Mouse (Mus musculus) heart, embryonic 12.5 days (tissue): ENCODE measurements around the gene Sec23b. TPM values are rescaled to one million over a fixed set of nuclear protein-coding genes. Genes with fewer than 3 reads are reported as not detected.

Experiments used
- ATAC-seq: fragments of 200-750 bp; cut with Nextera tagmentation; 2 replicates; pipeline ENCODE4 v1.8.0; 2017; ENCODE audit warnings: moderate TSS enrichment, moderate library complexity; ENCODE audit not compliant: insufficient number of reproducible peaks, low FRiP score
- H3K27ac ChIP-seq: fragments of 300-500 bp; sonication (generic); 2 replicates; pipeline ENCODE4 v1.5.1; 2016; ENCODE audit warnings: mild to moderate bottlenecking, moderate library complexity; ENCODE audit not compliant: poor library complexity, severe bottlenecking
- H3K27me3 ChIP-seq: fragments of 300-500 bp; sonication (generic); replicated peaks from 2 replicates; pipeline ENCODE4 v1.6.1; 2016; ENCODE audit warnings: mild to moderate bottlenecking, moderate library complexity
- H3K36me3 ChIP-seq: fragments of 300-500 bp; sonication (generic); 2 replicates; pipeline ENCODE4 v1.6.1; 2016; ENCODE audit warnings: mild to moderate bottlenecking, moderate library complexity
- H3K4me1 ChIP-seq: fragments of 300-500 bp; sonication (generic); replicated peaks from 2 replicates; pipeline ENCODE4 v1.6.1; 2016; ENCODE audit warnings: mild to moderate bottlenecking
- H3K4me2 ChIP-seq: fragments of 300-500 bp; sonication (generic); 2 replicates; pipeline ENCODE4 v1.6.1; 2016; ENCODE audit warnings: mild to moderate bottlenecking, moderate library complexity
- H3K4me3 ChIP-seq: fragments of 300-500 bp; sonication (generic); 2 replicates; pipeline ENCODE4 v1.5.1; 2016; ENCODE audit warnings: mild to moderate bottlenecking
- H3K9ac ChIP-seq: fragments of 300-500 bp; sonication (generic); 2 replicates; pipeline ENCODE4 v1.6.1; 2016; ENCODE audit warnings: mild to moderate bottlenecking, moderate library complexity
- H3K9me3 ChIP-seq: fragments of 300-500 bp; sonication (generic); replicated peaks from 2 replicates; pipeline ENCODE4 v1.6.1; 2016; ENCODE audit warnings: mild to moderate bottlenecking, moderate library complexity
- WGBS: fragments of 180-500 bp; shearing (Covaris S2); methylation state at CpG from one replicate; pipeline ENCODE4 v1.1.7; 2016; 5-methylcytosine and 5-hydroxymethylcytosine counted together
- polyA plus RNA-seq: library from polyadenylated mRNA; unstranded; fragments of >200 nt; fragmentation: Nextera tagmentation; extraction: Ambion mirVana; gene quantifications from 2 replicates; pipeline ENCODE4 v1.2.1, GENCODE M21; 2016

The Sec23b gene
- 49.8 and 50.6 TPM in 2 replicates for polyA plus RNA-seq

DNA sequence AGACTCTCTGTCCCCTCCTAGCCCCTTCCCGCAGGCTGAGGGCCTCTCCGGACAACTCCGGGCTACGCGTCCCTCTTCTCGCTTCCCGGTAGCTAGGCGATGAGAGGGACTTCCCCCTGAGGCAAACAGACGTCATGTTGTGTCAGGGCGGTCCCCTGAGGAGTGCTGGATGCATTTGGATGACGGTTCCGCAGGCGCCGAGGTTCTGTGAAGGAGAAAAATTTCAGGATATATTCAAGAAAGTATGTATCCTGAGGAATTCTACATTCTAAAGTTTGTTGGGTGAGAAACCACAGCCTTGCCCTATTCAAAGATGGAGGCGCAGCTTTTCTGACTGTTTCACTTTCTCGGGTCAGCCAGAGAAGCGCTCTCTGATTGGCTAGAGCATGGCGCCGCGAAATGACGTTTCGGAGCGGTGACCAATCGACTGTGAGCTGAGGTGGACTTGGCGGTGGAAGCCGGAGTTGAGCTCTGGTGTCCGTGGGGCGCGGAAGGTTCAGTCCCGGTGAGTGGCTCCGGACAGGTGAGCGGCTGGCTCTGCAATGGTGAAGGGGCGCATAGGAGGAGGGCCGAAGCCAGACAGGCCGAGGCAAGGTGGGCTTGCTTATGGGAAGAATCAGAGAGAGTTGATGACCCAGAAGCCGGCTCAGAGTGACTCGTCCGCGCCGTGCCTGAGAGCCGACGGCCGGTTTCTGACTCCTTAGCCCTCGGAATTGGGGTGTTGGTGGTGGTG is at the start of gene Sec23b:
Gene Sec23b, plus strand, starts transcription at position 410 of the 733 bp plus-strand sequence.
- peak; percentile 99 for ATAC-seq
- under 1% methylated on average over 44 of the region's 44 CpGs for WGBS

GRCm38 (mm10) chr2:144514619-144515018 is 41.4 kb upstream of the Sec23b start:
- Histone ChIP-seq H3K27ac (no peak overlapping the region), H3K9ac (no peak overlapping the region), H3K4me1 (no peaks in the 10 kb centered on the region), H3K27me3 (0 out of 2 replicates have a peak, but pooled peaks cover 4% of the 10 kb centered on the region), H3K36me3 (no peaks in the 10 kb centered on the region), H3K9me3 (no peaks in the 10 kb centered on the region), H3K4me3 (no peak overlapping the region), H3K4me2 (no peak overlapping the region)
- ATAC-seq, result no peak
- 73% methylated on average over 3 of the region's 3 CpGs for WGBS

More for the DNA sequence above, at the start of gene Sec23b:
- H3K36me3 ChIP-seq, result peaks cover 13% of the 10 kb centered on the region
- no peaks in the 10 kb centered on the region for H3K27me3 ChIP-seq
- H3K4me3 ChIP-seq, result peak within 1 kb of the TSS; percentile 90
- H3K27ac ChIP-seq, result peak within 1 kb of the TSS; percentile 93
- H3K4me2 ChIP-seq, result peak within 1 kb of the TSS; percentile 70
- H3K4me1 ChIP-seq, result peaks cover 4% of the 10 kb centered on the region
- H3K9ac ChIP-seq, result peak within 1 kb of the TSS; percentile 87
- no peaks in the 10 kb centered on the region for H3K9me3 ChIP-seq

DNA sequence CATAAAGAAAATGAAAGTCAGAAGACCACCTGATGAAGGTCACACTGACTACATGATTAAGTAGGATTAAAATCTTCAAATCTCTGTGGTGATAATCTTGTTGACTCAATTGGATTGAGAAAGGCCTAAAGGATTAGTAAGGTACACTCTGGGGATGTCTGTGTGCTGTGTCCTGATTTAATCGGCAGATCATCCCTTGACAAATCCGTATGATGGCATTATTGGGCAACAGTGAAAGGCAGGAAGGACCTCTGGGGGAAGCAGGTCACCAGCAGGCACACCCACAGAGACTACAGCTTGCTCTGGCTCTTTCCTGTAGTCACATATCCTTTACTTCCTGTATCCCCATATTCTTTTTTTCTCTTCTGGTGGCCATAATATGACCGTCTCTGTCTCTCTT is 36.3 kb upstream of the Sec23b start:
- no peak for ATAC-seq
- Histone ChIP-seq H3K27me3 (no peaks in the 10 kb centered on the region; the same call in 1 of the 2 replicates), H3K9me3 (no peaks in the 10 kb centered on the region), H3K4me1 (no peaks in the 10 kb centered on the region), H3K27ac (no peak overlapping the region), H3K9ac (no peak overlapping the region), H3K4me2 (no peak overlapping the region), H3K36me3 (no peaks in the 10 kb centered on the region), H3K4me3 (no peak overlapping the region)
- 69% methylated on average over 3 of the region's 3 CpGs for WGBS

DNA sequence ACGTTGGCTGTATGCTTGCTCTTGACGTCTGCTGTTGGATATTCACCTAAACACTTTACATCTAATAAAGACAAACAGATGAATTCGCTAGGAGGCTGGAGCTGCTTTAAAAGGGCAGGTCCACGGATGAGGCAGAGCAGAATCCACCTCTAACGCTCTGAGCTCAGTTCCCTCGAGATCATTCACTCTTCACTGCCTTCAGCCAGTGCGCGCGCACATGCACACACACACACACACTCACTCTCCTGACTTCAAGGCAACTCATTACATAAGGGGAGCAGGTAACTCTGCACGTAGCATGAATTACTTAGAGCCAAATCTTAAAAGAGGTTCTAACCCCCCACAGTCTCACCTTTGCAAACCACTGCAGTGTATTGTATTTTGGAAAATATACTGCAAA is 30.2 kb upstream of the Sec23b start:
- 56% methylated on average over 10 of the region's 10 CpGs for WGBS
- no peak overlapping the region for H3K9ac ChIP-seq

DNA sequence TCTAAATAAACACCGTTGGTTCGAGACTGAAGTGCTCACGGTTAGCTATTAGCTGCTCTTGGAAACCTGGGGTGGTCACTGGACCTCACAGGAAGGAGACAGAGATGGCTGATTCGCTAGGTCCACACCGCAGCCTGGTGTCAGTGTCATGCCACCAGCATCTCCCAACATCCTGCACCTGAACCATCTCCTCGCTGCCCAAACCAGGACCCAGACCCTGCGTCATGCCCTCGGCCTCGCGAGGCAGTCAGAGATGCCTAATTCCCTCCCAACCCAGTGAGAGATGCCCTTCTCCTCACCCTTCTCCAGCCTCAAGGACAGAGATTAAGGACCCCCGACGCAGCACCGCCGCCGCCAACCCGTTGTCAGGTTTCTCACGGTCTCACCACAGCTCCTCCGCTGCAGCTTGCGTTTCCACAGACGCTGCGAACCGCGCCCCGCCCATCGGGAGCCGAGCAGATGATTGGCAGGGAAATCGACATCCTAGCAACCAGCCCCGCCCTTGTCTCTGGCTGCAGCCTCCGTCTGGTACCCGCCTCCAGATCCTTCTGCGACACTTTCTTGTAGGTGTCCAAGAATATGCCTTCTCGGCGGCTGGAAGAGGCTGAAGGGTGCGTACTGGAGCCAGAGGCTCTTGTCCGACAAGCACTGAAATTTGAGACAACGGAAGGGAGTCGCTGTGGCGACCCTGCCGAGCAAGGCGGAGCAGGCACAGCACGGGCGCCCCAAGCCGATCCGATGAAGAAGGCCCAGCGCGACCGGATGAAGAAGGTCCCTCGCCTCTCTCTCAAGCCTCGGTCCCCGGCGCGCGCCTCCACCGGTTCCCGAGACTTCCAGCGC is 28.8 kb upstream of the Sec23b start, which contains the start of the genes Dzank1 and Polr3f:
Gene Dzank1, minus strand, starts transcription at position 434 of the 840 bp plus-strand sequence.
Gene Polr3f, plus strand, starts transcription at position 738 of the 840 bp plus-strand sequence.
- Histone ChIP-seq H3K9me3 (no peaks in the 10 kb centered on the region), H3K4me1 (peaks cover 11% of the 10 kb centered on the region), H3K27me3 (peaks cover 14% of the 10 kb centered on the region), H3K4me2 (peak within 1 kb of the TSS; percentile 92), H3K9ac (peak within 1 kb of the TSS; percentile 87), H3K27ac (peak within 1 kb of the TSS; percentile 91), H3K4me3 (peak within 1 kb of the TSS; percentile 89), H3K36me3 (peaks cover 13% of the 10 kb centered on the region)
- ATAC-seq, result peak; percentile 99
- 1% methylated on average over 56 of the region's 56 CpGs for WGBS

More for the DNA sequence above, 30.2 kb upstream of the Sec23b start:
- Histone ChIP-seq H3K4me3 (no peak overlapping the region), H3K9me3 (no peaks in the 10 kb centered on the region), H3K27me3 (peaks cover 14% of the 10 kb centered on the region), H3K4me1 (peaks cover 11% of the 10 kb centered on the region), H3K4me2 (no peak overlapping the region), H3K27ac (no peak overlapping the region), H3K36me3 (peaks cover 7% of the 10 kb centered on the region)
- no peak for ATAC-seq

DNA sequence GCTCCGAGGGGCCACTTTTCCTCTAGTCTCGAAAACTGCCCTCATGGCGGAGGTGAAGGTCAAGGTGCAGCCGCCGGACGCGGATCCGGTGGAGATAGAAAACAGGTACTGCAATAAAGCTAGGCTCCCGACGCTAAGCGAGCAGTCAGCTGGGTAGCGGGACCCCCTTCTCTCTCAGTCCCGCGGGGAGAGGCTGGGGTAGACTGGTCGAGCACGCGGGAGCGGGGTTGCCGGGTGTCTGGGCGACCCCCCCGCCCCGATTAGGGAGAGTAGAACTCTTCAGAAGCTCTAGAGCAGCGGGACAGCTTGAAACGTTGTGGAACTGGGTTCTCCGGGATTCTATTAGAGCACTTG is 28.2 kb upstream of the Sec23b start:
- ATAC-seq, result peak; percentile 31
- Histone ChIP-seq H3K27me3 (peaks cover 14% of the 10 kb centered on the region), H3K9ac (peak overlapping the region; percentile 87), H3K4me3 (peak overlapping the region; percentile 89), H3K4me1 (peaks cover 11% of the 10 kb centered on the region), H3K27ac (peak overlapping the region; percentile 91), H3K36me3 (peaks cover 17% of the 10 kb centered on the region), H3K9me3 (no peaks in the 10 kb centered on the region), H3K4me2 (peak overlapping the region; percentile 92)
- WGBS, result under 1% methylated on average over 24 of the region's 25 CpGs

DNA sequence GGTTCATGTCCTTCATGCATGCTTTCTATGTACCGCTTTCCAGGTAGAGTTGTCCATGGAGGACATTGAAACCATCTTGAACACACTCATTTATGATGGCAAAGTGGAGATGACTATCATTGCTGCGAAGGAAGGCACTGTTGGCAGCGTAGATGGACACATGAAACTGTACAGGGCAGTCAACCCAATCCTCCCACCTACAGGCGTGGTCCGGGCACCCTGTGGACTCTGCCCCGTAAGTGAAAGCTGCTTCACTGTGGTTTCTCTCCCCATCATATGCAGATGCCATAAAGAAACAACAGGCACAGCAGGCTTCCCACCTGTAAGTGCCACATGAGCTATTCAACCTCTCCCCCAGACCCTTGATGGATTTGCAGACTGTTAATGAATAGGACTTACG is 18.9 kb upstream of the Sec23b start:
- 94% methylated on average over 7 of the region's 7 CpGs for WGBS
- no peak overlapping the region for H3K4me3 ChIP-seq
- no peak overlapping the region for H3K27ac ChIP-seq
- H3K9ac ChIP-seq, result no peak overlapping the region
- peaks cover 82% of the 10 kb centered on the region for H3K36me3 ChIP-seq
- peaks cover 3% of the 10 kb centered on the region; the same call in 1 of the 2 replicates for H3K9me3 ChIP-seq
- H3K4me2 ChIP-seq, result no peak overlapping the region
- no peaks in the 10 kb centered on the region for H3K27me3 ChIP-seq
- no peak for ATAC-seq
- H3K4me1 ChIP-seq, result no peaks in the 10 kb centered on the region

DNA sequence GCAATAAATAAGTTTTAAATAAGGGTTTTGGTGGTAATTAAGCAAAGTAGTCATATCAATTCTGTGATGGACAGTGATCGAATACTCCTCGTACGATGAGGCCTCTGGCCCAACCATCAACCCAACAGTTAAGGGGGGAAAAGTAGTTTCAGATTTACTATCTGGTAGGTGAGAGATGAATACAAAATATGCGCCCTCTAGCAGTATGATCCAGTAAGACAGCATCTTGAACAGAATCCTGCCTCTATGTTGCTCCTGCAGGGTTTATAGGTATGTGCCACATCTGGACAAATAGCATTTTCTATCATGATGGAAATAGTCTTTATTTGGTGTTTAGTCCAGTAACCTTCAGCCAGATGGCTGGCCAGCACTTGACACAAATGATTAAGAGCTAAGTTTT is 14.8 kb upstream of the Sec23b start:
- Histone ChIP-seq H3K9ac (no peak overlapping the region), H3K9me3 (no peaks in the 10 kb centered on the region), H3K27ac (no peak overlapping the region), H3K36me3 (peaks cover 75% of the 10 kb centered on the region), H3K4me3 (no peak overlapping the region), H3K27me3 (no peaks in the 10 kb centered on the region), H3K4me1 (0 out of 2 replicates have a peak, but pooled peaks cover 16% of the 10 kb centered on the region), H3K4me2 (no peak overlapping the region)
- 88% methylated on average over 4 of the region's 4 CpGs for WGBS
- no peak for ATAC-seq

DNA sequence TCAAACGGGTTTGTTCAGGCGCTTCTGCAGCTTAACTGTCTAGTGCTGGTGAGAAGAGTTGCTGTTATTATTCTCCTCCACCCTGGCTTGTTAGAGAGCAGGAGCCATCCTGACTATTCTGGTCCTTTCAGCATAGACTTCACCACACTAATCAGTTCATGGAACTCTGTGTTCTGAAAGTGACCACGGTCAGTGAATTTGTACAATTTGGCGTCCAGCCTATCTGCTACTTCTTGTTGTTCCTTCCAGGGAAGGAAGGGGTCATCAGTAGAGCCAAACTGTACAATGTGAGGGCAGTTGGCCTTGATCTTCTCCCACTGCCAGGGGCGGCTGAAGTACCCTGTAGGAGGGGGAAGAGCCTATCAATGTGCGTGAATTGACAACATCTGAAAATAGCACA is 12.4 kb upstream of the Sec23b start:
- H3K27me3 ChIP-seq, result no peaks in the 10 kb centered on the region
- no peak overlapping the region for H3K4me3 ChIP-seq
- no peak overlapping the region for H3K27ac ChIP-seq
- no peak for ATAC-seq
- WGBS, result 65% methylated on average over 6 of the region's 6 CpGs
- H3K9me3 ChIP-seq, result no peaks in the 10 kb centered on the region
- peaks cover 71% of the 10 kb centered on the region for H3K36me3 ChIP-seq
- H3K4me2 ChIP-seq, result no peak overlapping the region
- H3K9ac ChIP-seq, result no peak overlapping the region
- peaks cover 19% of the 10 kb centered on the region; the same call in 1 of the 2 replicates for H3K4me1 ChIP-seq

DNA sequence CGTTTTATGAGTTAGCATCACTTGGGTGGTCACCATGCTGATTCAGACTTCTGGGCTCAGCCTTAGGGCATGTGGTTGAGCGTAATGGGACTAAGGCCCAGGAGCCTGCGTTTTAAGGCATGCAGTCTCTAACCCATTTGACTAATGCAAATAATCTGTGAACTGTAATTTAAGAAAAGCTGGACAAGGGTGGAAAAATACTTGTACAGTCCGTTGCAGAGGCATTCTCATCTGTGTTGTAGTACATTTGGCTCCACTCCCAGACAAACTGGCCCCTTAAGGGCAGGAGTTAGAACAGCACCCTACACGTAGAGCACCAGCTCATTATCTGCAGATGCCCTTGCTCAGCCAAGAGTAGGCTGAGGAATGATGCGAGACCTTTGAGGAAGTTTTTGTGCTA is 11.4 kb upstream of the Sec23b start:
- peaks cover 19% of the 10 kb centered on the region; the same call in 1 of the 2 replicates for H3K4me1 ChIP-seq
- H3K4me2 ChIP-seq, result no peak overlapping the region
- H3K27me3 ChIP-seq, result no peaks in the 10 kb centered on the region
- H3K9ac ChIP-seq, result no peak overlapping the region
- no peak overlapping the region for H3K27ac ChIP-seq
- H3K36me3 ChIP-seq, result peaks cover 62% of the 10 kb centered on the region
- ATAC-seq, result no peak
- H3K4me3 ChIP-seq, result no peak overlapping the region
- 63% methylated on average over 6 of the region's 6 CpGs for WGBS
- H3K9me3 ChIP-seq, result no peaks in the 10 kb centered on the region

DNA sequence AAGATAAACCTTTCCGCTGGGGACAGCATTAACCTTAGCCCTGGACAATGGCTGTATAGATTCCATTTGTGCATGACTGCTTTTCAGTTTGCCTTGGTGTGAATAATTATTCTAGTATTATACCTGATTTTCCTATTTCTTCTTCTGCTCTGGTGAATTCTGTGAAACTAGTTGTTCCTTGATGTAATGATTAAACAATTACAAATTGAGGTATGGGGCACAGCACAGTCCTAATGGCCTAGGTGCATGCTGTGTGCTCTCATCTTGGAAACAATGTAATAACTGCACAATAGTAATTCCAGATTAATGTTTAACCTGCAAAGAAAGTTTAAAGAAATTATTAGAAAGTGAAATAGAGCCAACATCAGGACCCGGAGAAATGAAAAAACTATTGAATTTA is 11.0 kb upstream of the Sec23b start:
- no peaks in the 10 kb centered on the region for H3K27me3 ChIP-seq
- no peak overlapping the region for H3K4me2 ChIP-seq
- H3K27ac ChIP-seq, result no peak overlapping the region
- ATAC-seq, result no peak
- WGBS, result 83% methylated on average over 2 of the region's 2 CpGs
- H3K9me3 ChIP-seq, result no peaks in the 10 kb centered on the region
- no peak overlapping the region for H3K4me3 ChIP-seq
- peaks cover 19% of the 10 kb centered on the region; the same call in 1 of the 2 replicates for H3K4me1 ChIP-seq
- H3K9ac ChIP-seq, result no peak overlapping the region
- H3K36me3 ChIP-seq, result peaks cover 57% of the 10 kb centered on the region
